Mouse (Mus musculus) natural killer cell, adult 2 months (primary cell): Measurements from ENCODE around the gene Pter.

Experiments
- DNase-seq, 2 experiments: peaks; one replicate each; pipeline ENCODE4 v3.0.0; 2022; ENCODE audit warnings: low spot score in 2 of 2

Gene Pter

GRCm38 (mm10) chr2:13008433-13008832 lies 84.6 kb downstream of the Pter start:
- no peak for DNase-seq

- peak in 1 of 2 experiments; percentile 5 for DNase-seq
These were observed 85.6 kb downstream of the Pter start for GRCm38 (mm10) chr2:13009261-13009972.

- peak; percentile 8 to 22 for DNase-seq
These were observed 86.2 kb downstream of the Pter start for GRCm38 (mm10) chr2:13010030-13010459.

GRCm38 (mm10) chr2:13010460-13011341 lies 86.9 kb downstream of the Pter start:
- DNase-seq, result peak; percentile 30 to 49

GRCm38 (mm10) chr2:13011472-13011871 lies 87.6 kb downstream of the Pter start, which contains the start of gene C1ql3:
TSS of gene C1ql3 (minus strand) at chr2:13011806.
- no peak for DNase-seq

- DNase-seq, result no peak
These were observed 88.1 kb downstream of the Pter start for GRCm38 (mm10) chr2:13011973-13012372.

- DNase-seq, result no peak
These were observed 94.5 kb downstream of the Pter start for GRCm38 (mm10) chr2:13018382-13018781.

GRCm38 (mm10) chr2:13018861-13019260 lies 95.0 kb downstream of the Pter start:
- no peak for DNase-seq

GRCm38 (mm10) chr2:13038772-13039171 lies 114.9 kb downstream of the Pter start:
- no peak for DNase-seq

GRCm38 (mm10) chr2:13039785-13040184 lies 115.9 kb downstream of the Pter start:
- DNase-seq, result no peak

GRCm38 (mm10) chr2:13044555-13044954 lies 120.7 kb downstream of the Pter start:
- no peak for DNase-seq

- no peak for DNase-seq
These were observed 124.8 kb downstream of the Pter start for GRCm38 (mm10) chr2:13048649-13049048.
